Mouse (Mus musculus) small intestine, adult 2 months (tissue): ENCODE measurements around the gene Xrcc1.

Source experiments
- CTCF ChIP-seq: fragments of 200-500 bp; IDR thresholded peaks from 2 replicates; pipeline ENCODE4 v1.5.1; 2012; ENCODE audit warnings: low read depth, mild to moderate bottlenecking, control low read depth, inconsistent platforms, low read length, moderate library complexity, mixed read lengths; ENCODE audit not compliant: insufficient replicate concordance, insufficient read length; ENCODE audit errors: extremely low read depth
- POLR2A ChIP-seq: fragments of 200-500 bp; IDR thresholded peaks from 2 replicates; pipeline ENCODE4 v1.6.1; 2012; ENCODE audit warnings: low read depth, mild to moderate bottlenecking, control low read depth, inconsistent platforms, low read length, moderate library complexity

DNA sequence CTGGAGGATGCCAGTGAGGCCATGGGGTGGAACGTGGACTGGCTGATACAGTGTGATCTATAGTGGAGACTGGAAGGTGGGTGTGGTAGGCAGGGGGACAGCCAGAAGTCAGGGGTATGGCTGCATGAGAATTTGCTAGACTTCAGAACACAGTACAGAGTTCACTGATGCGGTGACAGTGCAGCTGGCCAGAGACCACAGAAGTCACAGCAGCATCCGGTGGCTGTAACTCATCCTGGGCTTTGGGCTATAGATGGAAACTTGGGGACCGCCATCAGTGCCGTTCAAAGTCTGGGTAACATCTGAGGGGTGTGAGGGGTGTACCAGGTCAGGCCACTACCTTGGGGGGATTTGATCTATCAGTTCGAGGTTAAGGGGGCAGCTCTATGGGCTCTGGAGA, 22.4 kb upstream of the Xrcc1 start:
- TF ChIP-seq POLR2A (no peak), CTCF (no peak)
